Mouse (Mus musculus): ENCODE measurements around the gene Rabggta.

- TF ChIP-seq CTCF (IDR thresholded peaks at IDR 0.05; ENCODE audit: borderline replicate concordance, extremely low read depth, insufficient read depth, insufficient read length) (no peak), POLR2A (IDR thresholded peaks at IDR 0.05; ENCODE audit: borderline replicate concordance, extremely low read depth, insufficient read depth, insufficient read length, poor library complexity, severe bottlenecking) (no peak)
Measured at GRCm38 (mm10) chr14:55707397-55707796, 14.7 kb downstream of the Rabggta start.
